ENCODE assay signal across 12 mouse cellular contexts in the genomic region with DNA sequence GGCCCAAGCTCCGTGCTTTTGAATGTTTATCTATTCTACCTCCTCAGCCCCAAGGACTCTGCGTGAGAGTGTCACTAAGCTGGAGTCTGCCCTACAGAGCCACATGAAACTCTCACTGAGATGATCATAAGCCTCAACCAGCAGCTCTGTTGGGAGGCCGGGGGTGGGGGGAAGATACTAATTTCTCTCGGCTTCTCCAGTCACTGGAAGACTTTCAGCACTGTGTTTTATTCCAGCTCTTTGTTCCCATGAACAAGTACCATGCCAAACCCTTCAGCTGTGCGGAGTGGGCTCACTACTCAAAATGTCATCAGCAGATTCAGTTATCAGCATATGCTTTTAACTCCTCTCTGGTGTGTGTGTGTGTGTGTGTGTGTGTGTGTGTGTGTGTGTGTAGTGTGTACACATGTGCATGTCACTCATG.
DNase-seq lines count a peak whose midpoint lies in the region; ATAC-seq lines count a peak whose summit lies in the region.
"Had no signal": no experiment of that assay in that cellular context is flagged by ENCODE, and none has a peak within 500 bp of the region (broad histone marks: within the 10 kb centered on the region; RNA-seq: fewer than 3 reads in every experiment).

No protein-coding gene starts in this region.

- no peak for DNase-seq in heart, adult 9 months (ENCODE audit: low spot score in 2 of 2)
- DNase-seq in right cerebral cortex, adult 2 months (ENCODE audit: low spot score in 2 of 2), result peak; percentile 61 to 71
- DNase-seq in right cerebral cortex, postnatal 4 days, result no peak
- peak; percentile 29 to 59 for DNase-seq in left cerebral cortex, postnatal 10 days (ENCODE audit: extremely low spot score in 1 of 2, low spot score in 2 of 2)
- DNase-seq in retina, postnatal 1 day, result no peak
- DNase-seq: kidney, postnatal 14 days; liver, embryonic 13.5 days; thymus, postnatal 36 days had no signal

- H3K27ac ChIP-seq in heart, embryonic 16.5 days (ENCODE audit: low read length), result no peak overlapping the region
- no peak overlapping the region for H3K27ac ChIP-seq in kidney, embryonic 15.5 days
- H3K27ac ChIP-seq: liver, embryonic 13.5 days; macrophage had no signal

- H3K27me3 ChIP-seq in heart, embryonic 16.5 days (ENCODE audit: control insufficient read depth, insufficient read depth, low read length), result peaks cover 5% of the 10 kb centered on the region
- H3K27me3 ChIP-seq in kidney, embryonic 15.5 days, result peaks cover 3% of the 10 kb centered on the region; the same call in 1 of the 2 replicates
- H3K27me3 ChIP-seq: liver, embryonic 13.5 days had no signal

- H3K4me1 ChIP-seq in heart, embryonic 16.5 days (ENCODE audit: control insufficient read depth, insufficient read depth, low read length), result peaks cover 3% of the 10 kb centered on the region; the same call in 1 of the 2 replicates
- peaks cover under 1% of the 10 kb centered on the region for H3K4me1 ChIP-seq in kidney, embryonic 15.5 days
- H3K4me1 ChIP-seq: liver, embryonic 13.5 days had no signal

- no peak overlapping the region for H3K4me3 ChIP-seq in heart, embryonic 16.5 days (ENCODE audit: low read length)
- H3K4me3 ChIP-seq in kidney, embryonic 15.5 days (replicated peaks), result no peak overlapping the region
- H3K4me3 ChIP-seq: liver, embryonic 13.5 days had no signal

- no peak overlapping the region for H3K9ac ChIP-seq in heart, embryonic 16.5 days (ENCODE audit: low read length)
- no peak overlapping the region for H3K9ac ChIP-seq in kidney, embryonic 15.5 days
- H3K9ac ChIP-seq: liver, embryonic 13.5 days had no signal

- ATAC-seq in heart, embryonic 16.5 days (replicated peaks; ENCODE audit: extremely low read depth, insufficient read depth, low FRiP score), result peak; percentile 41; the same call in 1 of the 2 replicates
- ATAC-seq in kidney, embryonic 15.5 days (replicated peaks; ENCODE audit: low FRiP score), result no peak
- ATAC-seq: inflammation-experienced regulatory T-cells, adult 6 months had no signal

- no peaks in the 10 kb centered on the region for H3K9me3 ChIP-seq in heart, embryonic 16.5 days (replicated peaks; ENCODE audit: control insufficient read depth, low read length)
- H3K9me3 ChIP-seq in kidney, embryonic 15.5 days (replicated peaks), result no peaks in the 10 kb centered on the region
- H3K9me3 ChIP-seq: liver, embryonic 13.5 days had no signal

- no peaks in the 10 kb centered on the region for H3K36me3 ChIP-seq in heart, embryonic 16.5 days (ENCODE audit: control insufficient read depth, insufficient read depth)
- H3K36me3 ChIP-seq in kidney, embryonic 15.5 days, result no peaks in the 10 kb centered on the region
- H3K36me3 ChIP-seq: liver, embryonic 13.5 days had no signal

- WGBS in heart, embryonic 16.5 days, result 41% methylated on average over 5 of the region's 5 CpGs
- WGBS in kidney, embryonic 15.5 days, result 72% methylated on average over 5 of the region's 5 CpGs

- intact Hi-C loops in left cerebral cortex, postnatal 10 days (cut with DNase I), result loop anchor here (10.0 kb wide), 1 partner anchor 422 kb away; no protein-coding TSS in a partner anchor

- no peak overlapping the region for H3K4me2 ChIP-seq in heart, embryonic 16.5 days (ENCODE audit: low read depth, low read length)
- no peak overlapping the region for H3K4me2 ChIP-seq in kidney, embryonic 15.5 days
- H3K4me2 ChIP-seq: liver, embryonic 13.5 days had no signal

Comparison
In these comparisons a context has a peak if more than half of its experiments do, and no peak if none do; other contexts are left out.
1. DNase-seq: peak in right cerebral cortex, adult 2 months (2 of 2) and left cerebral cortex, postnatal 10 days (2 of 2); none in heart, adult 9 months (0 of 2), right cerebral cortex, postnatal 4 days (single experiment) and retina, postnatal 1 day (single experiment).